Mouse (Mus musculus) C2C12 (cell line): ENCODE measurements around the gene Idh1.

ENCODE experiments used
- CTCF ChIP-seq: IDR thresholded peaks from one replicate; pipeline ENCODE4 v1.5.1; 2011; ENCODE audit not compliant: control insufficient read depth, insufficient read depth, insufficient read length
- MAX ChIP-seq: IDR thresholded peaks from one replicate; pipeline ENCODE4 v1.6.1; 2011; ENCODE audit warnings: mild to moderate bottlenecking, control low read depth
- USF1 ChIP-seq: IDR thresholded peaks from one replicate; pipeline ENCODE4 v1.6.1; 2011; ENCODE audit warnings: low read depth, mild to moderate bottlenecking, control low read depth, moderate library complexity

DNA sequence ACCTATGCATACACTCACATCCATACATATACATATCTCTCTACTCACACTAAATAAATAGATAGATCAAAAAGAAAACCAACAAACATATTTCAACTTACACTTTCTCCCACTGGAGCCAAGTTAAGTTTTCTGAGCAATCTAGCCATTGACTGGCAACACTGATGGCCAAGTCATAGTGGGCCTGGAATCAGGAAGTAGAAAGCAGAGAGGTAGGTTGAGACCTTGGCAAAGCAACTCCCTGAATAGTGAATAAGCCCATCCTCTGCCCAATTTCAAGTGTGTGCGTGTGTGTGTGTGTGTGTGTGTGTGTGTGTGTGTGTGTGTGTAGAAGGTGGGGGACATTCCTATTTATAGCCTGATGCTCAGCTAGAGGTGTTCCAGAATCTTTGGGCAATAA is 66.9 kb downstream of the Idh1 start, which contains the start of gene Gm28845:
- TF ChIP-seq CTCF, result no peak
- TF ChIP-seq MAX, result no peak
- TF ChIP-seq USF1, result no peak
